ENCODE assay signal across 9 mouse cellular contexts in genomic region chr15:8451071-8451470, GRCm38 (mm10). TPM values are rescaled to one million over a fixed set of nuclear protein-coding genes. Genes with fewer than 3 reads are reported as not detected.
DNase-seq lines count a peak whose midpoint lies in the region; ATAC-seq and TF ChIP-seq lines count a peak whose summit lies in the region.
"Had no signal": no experiment of that assay in that cellular context is flagged by ENCODE, and none has a peak within 500 bp of the region (broad histone marks: within the 10 kb centered on the region; RNA-seq: fewer than 3 reads in every experiment).

No protein-coding gene starts in this region.

- TF ChIP-seq EP300 in liver, embryonic 14.5 days (IDR thresholded peaks at IDR 0.05; ENCODE audit: low read depth), result no peak

- peak; percentile 80 for TF ChIP-seq CTCF in liver, embryonic 14.5 days (IDR thresholded peaks at IDR 0.05; ENCODE audit: low read depth)

- no peak overlapping the region for H3K4me2 ChIP-seq in hindbrain, embryonic 11.5 days (replicated peaks; ENCODE audit: low read depth, low read length)
- H3K4me2 ChIP-seq in liver, embryonic 14.5 days (ENCODE audit: low read depth), result no peak overlapping the region
- H3K4me2 ChIP-seq: embryonic facial prominence, embryonic 15.5 days had no signal

- 45% methylated on average over 3 of the region's 3 CpGs for WGBS in hindbrain, embryonic 11.5 days
- WGBS in hindbrain, embryonic 10.5 days, result 39% methylated on average over 3 of the region's 3 CpGs
- 31% methylated on average over 3 of the region's 3 CpGs for WGBS in liver, embryonic 14.5 days (ENCODE audit: insufficient replicate concordance)

- DNase-seq in hindbrain, embryonic 11.5 days (ENCODE audit: low spot score), result peak; percentile 64
- no peak for DNase-seq in hindbrain, embryonic 10.5 days (ENCODE audit: low spot score)
- peak; percentile 84 for DNase-seq in CD4-positive helper T cell, adult 2 months (ENCODE audit: low read depth, low spot score)
- DNase-seq in adrenal gland, postnatal 25 days, result peak; percentile 10
- peak in 2 of 3 experiments; percentile 58 to 70 for DNase-seq in liver, embryonic 14.5 days (ENCODE audit: low read depth in 3 of 3, low spot score in 3 of 3)
- peak; percentile 89 for DNase-seq in splenic B cell, adult 2 months (ENCODE audit: low read depth, low spot score)
- no peak for DNase-seq in left cerebral cortex, adult 9 months (ENCODE audit: low spot score in 2 of 2)

- no peaks in the 10 kb centered on the region for H3K36me3 ChIP-seq in hindbrain, embryonic 11.5 days (ENCODE audit: control insufficient read depth, insufficient read depth, low read length)
- H3K36me3 ChIP-seq in hindbrain, embryonic 10.5 days, result no peaks in the 10 kb centered on the region
- no peaks in the 10 kb centered on the region for H3K36me3 ChIP-seq in liver, embryonic 14.5 days (replicated peaks; ENCODE audit: control insufficient read depth, insufficient read depth, low read depth)
- no peaks in the 10 kb centered on the region for H3K36me3 ChIP-seq in splenic B cell, adult 2 months (ENCODE audit: control insufficient read depth, insufficient read depth, low read length, poor library complexity, severe bottlenecking)
- H3K36me3 ChIP-seq: embryonic facial prominence, embryonic 15.5 days had no signal

- H3K27me3 ChIP-seq in hindbrain, embryonic 11.5 days (ENCODE audit: control insufficient read depth, insufficient read depth, low read length), result no peaks in the 10 kb centered on the region
- no peaks in the 10 kb centered on the region for H3K27me3 ChIP-seq in hindbrain, embryonic 10.5 days (ENCODE audit: insufficient read depth, poor library complexity, severe bottlenecking)
- no peaks in the 10 kb centered on the region for H3K27me3 ChIP-seq in liver, embryonic 14.5 days (ENCODE audit: control insufficient read depth, insufficient read depth, low read length)
- no peaks in the 10 kb centered on the region for H3K27me3 ChIP-seq in splenic B cell, adult 2 months (ENCODE audit: control insufficient read depth, insufficient read depth, low read length, poor library complexity, severe bottlenecking)
- H3K27me3 ChIP-seq: embryonic facial prominence, embryonic 15.5 days had no signal

- H3K9ac ChIP-seq in hindbrain, embryonic 11.5 days (ENCODE audit: low read depth, low read length), result no peak overlapping the region
- H3K9ac ChIP-seq in liver, embryonic 14.5 days (replicated peaks), result no peak overlapping the region
- H3K9ac ChIP-seq: embryonic facial prominence, embryonic 15.5 days had no signal

- no peak overlapping the region for H3K27ac ChIP-seq in hindbrain, embryonic 11.5 days (ENCODE audit: low read depth, low read length)
- H3K27ac ChIP-seq in hindbrain, embryonic 10.5 days, result no peak overlapping the region
- H3K27ac ChIP-seq in liver, embryonic 14.5 days, result no peak overlapping the region
- H3K27ac ChIP-seq: embryonic facial prominence, embryonic 15.5 days had no signal

- ATAC-seq in hindbrain, embryonic 11.5 days (ENCODE audit: low FRiP score), result peak; percentile 32; the same call in 1 of the 2 replicates
- ATAC-seq in granulocyte monocyte progenitor cell, adult 5-6 weeks (replicated peaks; ENCODE audit: poor library complexity, severe bottlenecking), result peak; percentile 82
- peak; percentile 64 for ATAC-seq in liver, embryonic 14.5 days (ENCODE audit: insufficient read depth)

- no peaks in the 10 kb centered on the region for H3K4me1 ChIP-seq in hindbrain, embryonic 11.5 days (replicated peaks; ENCODE audit: control insufficient read depth, insufficient read depth, low read length)
- peaks cover 20% of the 10 kb centered on the region for H3K4me1 ChIP-seq in hindbrain, embryonic 10.5 days (replicated peaks)
- H3K4me1 ChIP-seq in liver, embryonic 14.5 days (replicated peaks; ENCODE audit: control insufficient read depth in 2 of 2, insufficient read depth in 2 of 2, low read length in 1 of 2), result peaks cover 8% of the 10 kb centered on the region in 2 experiments

- H3K4me3 ChIP-seq in hindbrain, embryonic 11.5 days (ENCODE audit: low read depth, low read length), result no peak overlapping the region
- H3K4me3 ChIP-seq in hindbrain, embryonic 10.5 days, result no peak overlapping the region
- H3K4me3 ChIP-seq in liver, embryonic 14.5 days (ENCODE audit: insufficient read depth in 1 of 2, low read depth in 2 of 2, low read length in 2 of 2), result no peak overlapping the region
- H3K4me3 ChIP-seq: embryonic facial prominence, embryonic 15.5 days had no signal

- no peaks in the 10 kb centered on the region for H3K9me3 ChIP-seq in hindbrain, embryonic 11.5 days (ENCODE audit: control insufficient read depth, low read length)
- H3K9me3 ChIP-seq in hindbrain, embryonic 10.5 days, result no peaks in the 10 kb centered on the region
- no peaks in the 10 kb centered on the region for H3K9me3 ChIP-seq in liver, embryonic 14.5 days (ENCODE audit: control insufficient read depth, low read length)
- H3K9me3 ChIP-seq: embryonic facial prominence, embryonic 15.5 days had no signal

RNA-seq across cellular contexts. Expression of gene Nipbl, which starts 6.8 kb away (rescaled TPM):
- polyA plus RNA-seq in hindbrain, embryonic 11.5 days (2014; fragmentation: Nextera tagmentation; extraction: Ambion mirVana), result 25.8 and 30.1 TPM in 2 replicates
- polyA plus RNA-seq in hindbrain, embryonic 10.5 days (2016; fragmentation: Nextera tagmentation; extraction: Ambion mirVana), result 15.0 and 17.2 TPM in 2 replicates
- total RNA-seq in adrenal gland, postnatal 25 days (2021), result 54.8 and 55.9 TPM in 2 replicates
- 55.1 and 55.8 TPM in 2 replicates for total RNA-seq in granulocyte monocyte progenitor cell, adult 5-6 weeks (2014; fragmentation: Nextera tagmentation)
- total RNA-seq in granulocyte monocyte progenitor cell, adult 5-6 weeks (2017), result 46.2 and 52.3 TPM in 2 replicates
- polyA plus RNA-seq in liver, embryonic 14.5 days (2012; rRNA removed), result 3.5 and 5.7 TPM in 2 replicates
- 6.7 and 6.9 TPM in 2 replicates for polyA plus RNA-seq in liver, embryonic 14.5 days (2014; fragmentation: Nextera tagmentation; extraction: Ambion mirVana)

Comparison
In these comparisons a context has a peak if more than half of its experiments do, and no peak if none do; other contexts are left out.
1. DNase-seq: peak in hindbrain, embryonic 11.5 days (single experiment), CD4-positive helper T cell, adult 2 months (single experiment), adrenal gland, postnatal 25 days (single experiment), liver, embryonic 14.5 days (2 of 3) and splenic B cell, adult 2 months (single experiment); none in hindbrain, embryonic 10.5 days (single experiment) and left cerebral cortex, adult 9 months (0 of 2).
2. ATAC-seq: peak in every context shown above with its lines; median percentile 82 in granulocyte monocyte progenitor cell, adult 5-6 weeks; 64 in liver, embryonic 14.5 days; 32 in hindbrain, embryonic 11.5 days.